Mouse (Mus musculus) megakaryocyte, embryonic 14.5 days (primary cell): ENCODE results near the gene Agap3.

Source experiments
- FLI1 ChIP-seq: IDR thresholded peaks from 2 replicates; pipeline ENCODE4 v1.6.1; 2012; ENCODE audit warnings: low read length, inconsistent platforms, mixed read lengths
- GATA1 ChIP-seq: IDR thresholded peaks from 3 replicates; pipeline ENCODE4 v1.6.1; 2012; ENCODE audit warnings: mixed read lengths, low read length, inconsistent platforms, borderline replicate concordance

GRCm38 (mm10) chr5:24427981-24428402, 24.0 kb upstream of the Agap3 start:
- TF ChIP-seq GATA1 = no peak
- no peak for TF ChIP-seq FLI1
